Mouse (Mus musculus): ENCODE data around the gene Qars.

Qars gene

GRCm38 (mm10) chr9:108507619-108508434 lies at the start of gene Qars:
TSS of gene Qars (plus strand) at chr9:108507706.
- DNase-seq (ENCODE audit: low read depth, low spot score) = peak; percentile 90

GRCm38 (mm10) chr9:108459939-108460318 lies 47.6 kb upstream of the Qars start:
- DNase-seq (ENCODE audit: low read depth, low spot score) = no peak

- no peak for DNase-seq (ENCODE audit: low read depth, low spot score)
Observed at GRCm38 (mm10) chr9:108460319-108461178, 47.0 kb upstream of the Qars start, which contains the start of gene Ccdc71. TSS of gene Ccdc71 (plus strand) at chr9:108460527.

- no peak for DNase-seq (ENCODE audit: low read depth, low spot score)
Observed at GRCm38 (mm10) chr9:108461181-108461631, 46.3 kb upstream of the Qars start, which contains the start of gene Klhdc8b. TSS of gene Klhdc8b (minus strand) at chr9:108461581.

- no peak for DNase-seq (ENCODE audit: low read depth, low spot score)
Observed at GRCm38 (mm10) chr9:108461675-108462074, 45.8 kb upstream of the Qars start.

GRCm38 (mm10) chr9:108462192-108462591 lies 45.3 kb upstream of the Qars start:
- DNase-seq (ENCODE audit: low read depth, low spot score) = no peak

- DNase-seq (ENCODE audit: low read depth, low spot score) = no peak
Observed at GRCm38 (mm10) chr9:108463713-108464112, 43.8 kb upstream of the Qars start.

- no peak for DNase-seq (ENCODE audit: low read depth, low spot score)
Observed at GRCm38 (mm10) chr9:108466219-108466618, 41.3 kb upstream of the Qars start.

GRCm38 (mm10) chr9:108469430-108469829 lies 38.1 kb upstream of the Qars start:
- no peak for DNase-seq (ENCODE audit: low read depth, low spot score)

- no peak for DNase-seq (ENCODE audit: low read depth, low spot score)
Observed at GRCm38 (mm10) chr9:108469845-108470244, 37.7 kb upstream of the Qars start.

GRCm38 (mm10) chr9:108474528-108474927 lies 33.0 kb upstream of the Qars start:
- DNase-seq (ENCODE audit: low read depth, low spot score) = no peak

- no peak for DNase-seq (ENCODE audit: low read depth, low spot score)
Observed at GRCm38 (mm10) chr9:108478638-108479156, 28.8 kb upstream of the Qars start.

- no peak for DNase-seq (ENCODE audit: low read depth, low spot score)
Observed at GRCm38 (mm10) chr9:108479241-108479640, 28.3 kb upstream of the Qars start.

- DNase-seq (ENCODE audit: low read depth, low spot score) = no peak
Observed at GRCm38 (mm10) chr9:108479721-108480351, 27.7 kb upstream of the Qars start, which contains the start of gene Lamb2. TSS of gene Lamb2 (plus strand) at chr9:108479736.

GRCm38 (mm10) chr9:108480813-108481519 lies 26.5 kb upstream of the Qars start:
- DNase-seq (ENCODE audit: low read depth, low spot score) = no peak

GRCm38 (mm10) chr9:108481520-108482210 lies 25.8 kb upstream of the Qars start:
- no peak for DNase-seq (ENCODE audit: low read depth, low spot score)

- no peak for DNase-seq (ENCODE audit: low read depth, low spot score)
Observed at GRCm38 (mm10) chr9:108483051-108483790, 24.3 kb upstream of the Qars start.

GRCm38 (mm10) chr9:108484021-108484420 lies 23.5 kb upstream of the Qars start:
- DNase-seq (ENCODE audit: low read depth, low spot score) = no peak

GRCm38 (mm10) chr9:108485301-108485875 lies 22.1 kb upstream of the Qars start:
- DNase-seq (ENCODE audit: low read depth, low spot score) = no peak

Measured in brain, embryonic 18.5 days (tissue).